Mouse (Mus musculus) intestine, embryonic 15.5 days (tissue): ENCODE measurements at regions not wholly inside any gene's neighbourhood (a gene's known extent, or its start where the extent isn't known, plus 50 kb on each side); places are given as distances from the start of the nearest gene placed in this dataset.
A peak's percentile ranks its signal among the peaks of the same experiment; 100 is the strongest.
"Not testable (repeated sequence)": the region's sequence is repeated elsewhere in the genome, so short reads cannot be mapped to it uniquely, and the experiment has no call there.

Source experiments
- ATAC-seq: fragments of 200-750 bp; cut with Nextera tagmentation; 2 replicates; pipeline ENCODE4 v1.8.0; 2017; ENCODE audit warnings: moderate TSS enrichment, moderate library complexity
- H3K27ac ChIP-seq: fragments of 300-500 bp; sonication (generic); 2 replicates; pipeline ENCODE4 v1.5.1; 2015; ENCODE audit warnings: mild to moderate bottlenecking, inconsistent platforms
- H3K27me3 ChIP-seq: fragments of 300-500 bp; sonication (generic); replicated peaks from 2 replicates; pipeline ENCODE4 v1.6.1; 2015; ENCODE audit warnings: inconsistent platforms
- H3K36me3 ChIP-seq: fragments of 300-500 bp; sonication (generic); 2 replicates; pipeline ENCODE4 v1.6.1; 2015; ENCODE audit warnings: inconsistent platforms
- H3K4me1 ChIP-seq: fragments of 300-500 bp; sonication (generic); replicated peaks from 2 replicates; pipeline ENCODE4 v1.6.1; 2015; ENCODE audit warnings: inconsistent platforms
- H3K4me2 ChIP-seq: fragments of 300-500 bp; sonication (generic); replicated peaks from 2 replicates; pipeline ENCODE4 v1.6.1; 2015; ENCODE audit warnings: mild to moderate bottlenecking, inconsistent platforms
- H3K4me3 ChIP-seq: fragments of 300-500 bp; sonication (generic); replicated peaks from 2 replicates; pipeline ENCODE4 v1.5.1; 2015; ENCODE audit warnings: inconsistent platforms
- H3K9ac ChIP-seq: fragments of 300-500 bp; sonication (generic); 2 replicates; pipeline ENCODE4 v1.6.1; 2015; ENCODE audit warnings: inconsistent platforms
- H3K9me3 ChIP-seq: fragments of 300-500 bp; sonication (generic); 2 replicates; pipeline ENCODE4 v1.6.1; 2016; ENCODE audit warnings: inconsistent platforms
- WGBS: fragments of 180-500 bp; shearing (Covaris S2); methylation state at CpG from one replicate; pipeline ENCODE4 v1.1.7; 2015; 5-methylcytosine and 5-hydroxymethylcytosine counted together

DNA sequence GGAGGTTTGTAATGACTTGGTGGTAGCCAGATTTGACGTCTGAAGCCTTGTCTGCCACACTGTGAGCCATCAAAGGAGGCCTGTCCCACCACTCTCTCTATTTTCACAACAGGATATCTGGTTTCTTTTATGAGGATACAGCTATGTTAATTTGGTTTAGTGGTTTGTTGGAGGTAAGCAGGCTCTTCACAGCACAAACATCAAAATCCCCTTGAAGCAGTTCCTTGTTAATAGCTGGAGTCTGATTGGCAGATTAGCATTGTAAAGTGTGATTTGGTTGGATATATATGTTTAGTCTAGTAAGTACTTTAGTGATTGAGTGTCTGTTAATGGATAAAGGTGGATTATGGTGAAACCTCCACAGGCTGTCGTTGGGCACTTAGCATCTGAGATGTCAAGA, 225.6 kb upstream of the Hand2 start:
- Histone ChIP-seq H3K36me3 (no peaks in the 10 kb centered on the region), H3K9me3 (no peaks in the 10 kb centered on the region), H3K4me1 (no peaks in the 10 kb centered on the region), H3K27me3 (no peaks in the 10 kb centered on the region), H3K4me2 (no peak overlapping the region), H3K27ac (no peak overlapping the region), H3K4me3 (no peak overlapping the region), H3K9ac (no peak overlapping the region)
- ATAC-seq = no peak
- WGBS = 49% methylated on average over 2 of the region's 2 CpGs

DNA sequence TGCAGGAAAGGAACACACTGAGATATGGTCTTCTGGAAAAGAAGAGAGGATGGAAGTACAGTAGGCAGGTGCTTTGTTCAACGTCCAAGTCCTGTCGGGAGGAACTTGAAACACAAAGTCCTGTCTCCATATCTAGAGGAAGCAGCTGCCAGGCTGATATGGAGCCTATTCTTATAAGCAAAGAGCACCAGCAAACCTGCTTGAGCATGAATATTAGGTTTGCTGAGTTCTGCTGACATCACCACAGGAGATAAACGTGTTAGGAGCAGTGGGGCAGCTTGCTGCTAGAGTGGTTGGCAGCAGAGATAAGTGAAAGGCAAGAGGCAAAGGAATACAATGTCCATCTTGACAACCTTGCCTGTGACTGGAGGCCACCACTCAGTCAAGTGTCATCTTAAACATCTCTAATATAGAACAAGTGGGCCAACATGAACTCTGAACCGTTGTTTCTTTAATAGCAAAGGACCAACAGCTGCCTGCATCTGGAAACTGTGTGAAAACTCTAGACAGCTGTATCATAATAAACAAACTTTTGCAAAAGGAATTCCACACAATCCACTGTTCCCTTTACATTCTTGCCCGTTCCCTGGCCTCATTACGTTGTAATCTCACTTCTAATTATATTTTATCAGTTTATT, 209.9 kb upstream of the Hand2 start:
- not testable (repeated sequence) for H3K36me3 ChIP-seq, H3K9ac ChIP-seq, H3K4me3 ChIP-seq, H3K27me3 ChIP-seq, H3K4me2 ChIP-seq, H3K9me3 ChIP-seq, H3K4me1 ChIP-seq, H3K27ac ChIP-seq
- WGBS = 43% methylated on average over 2 of the region's 6 CpGs
- 0 out of 2 replicates have a peak, but pooled peaks have one; percentile 34 for ATAC-seq

GRCm38 (mm10) chr8:57111403-57111771, 209.4 kb upstream of the Hand2 start:
- Histone ChIP-seq H3K9ac (no peak overlapping the region), H3K27me3 (no peaks in the 10 kb centered on the region), H3K9me3 (no peaks in the 10 kb centered on the region), H3K4me2 (no peak overlapping the region), H3K4me1 (no peaks in the 10 kb centered on the region), H3K4me3 (no peak overlapping the region), H3K27ac (no peak overlapping the region), H3K36me3 (no peaks in the 10 kb centered on the region)
- ATAC-seq = no peak
- WGBS = 32% methylated on average over 2 of the region's 2 CpGs

DNA sequence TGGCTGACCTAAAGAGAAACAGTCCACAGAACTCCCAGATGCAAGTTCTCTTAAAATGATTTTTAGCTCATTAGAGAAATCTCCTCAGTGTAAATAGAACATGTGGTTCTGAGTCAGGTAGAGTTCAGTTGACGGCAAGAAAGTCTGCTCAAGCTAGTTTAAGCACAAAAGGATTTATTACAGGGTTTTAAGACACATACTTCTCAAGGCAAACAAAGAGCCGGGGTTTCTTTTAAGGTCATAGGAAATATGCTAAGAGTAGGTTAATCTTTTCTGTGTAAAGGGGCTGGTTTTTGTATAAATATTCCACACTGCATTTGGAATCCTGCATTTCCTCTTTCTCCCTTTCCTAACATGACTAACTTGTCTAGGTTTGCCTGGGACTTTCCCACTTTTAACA, 206.9 kb upstream of the Hand2 start:
- 18% methylated on average over 2 of the region's 2 CpGs for WGBS
- Histone ChIP-seq H3K27ac (no peak overlapping the region), H3K4me1 (no peaks in the 10 kb centered on the region), H3K4me2 (no peak overlapping the region), H3K4me3 (no peak overlapping the region), H3K9me3 (no peaks in the 10 kb centered on the region), H3K27me3 (no peaks in the 10 kb centered on the region), H3K9ac (no peak overlapping the region), H3K36me3 (no peaks in the 10 kb centered on the region)
- ATAC-seq = no peak

- no peak overlapping the region for H3K4me2 ChIP-seq
- H3K4me3 ChIP-seq = no peak overlapping the region
- no peak for ATAC-seq
- no peak overlapping the region for H3K9ac ChIP-seq
- no peak overlapping the region for H3K27ac ChIP-seq
- no peaks in the 10 kb centered on the region for H3K9me3 ChIP-seq
- 96% methylated on average over 2 of the region's 2 CpGs for WGBS
- H3K27me3 ChIP-seq = no peaks in the 10 kb centered on the region
- H3K4me1 ChIP-seq = no peaks in the 10 kb centered on the region
- no peaks in the 10 kb centered on the region for H3K36me3 ChIP-seq
These were observed 205.5 kb upstream of the Hand2 start for GRCm38 (mm10) chr8:57115303-57115702.

DNA sequence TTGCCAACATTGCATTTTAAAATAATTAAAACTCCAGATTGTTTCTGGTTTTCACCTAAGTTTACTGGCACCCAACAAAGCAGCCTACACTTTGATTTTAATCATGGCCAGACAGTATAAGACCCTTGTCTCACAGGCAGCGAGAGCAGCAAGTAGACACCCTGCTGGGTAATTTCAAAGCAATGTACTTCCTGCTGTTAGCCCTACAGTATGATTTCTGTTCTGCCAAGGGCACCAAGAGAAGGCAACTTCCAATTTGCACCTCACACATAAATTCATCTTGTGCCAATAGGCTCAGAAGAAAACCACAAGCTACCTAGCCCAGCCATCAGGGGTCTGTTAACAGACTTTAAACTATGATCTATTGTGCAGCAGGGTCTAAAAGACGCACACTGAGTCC, 186.7 kb upstream of the Hand2 start:
- no peak for ATAC-seq
- H3K9ac ChIP-seq = no peak overlapping the region
- H3K4me3 ChIP-seq = no peak overlapping the region
- H3K27ac ChIP-seq = no peak overlapping the region
- no peaks in the 10 kb centered on the region for H3K4me1 ChIP-seq
- 58% methylated on average over 2 of the region's 2 CpGs for WGBS
- no peaks in the 10 kb centered on the region for H3K36me3 ChIP-seq
- H3K27me3 ChIP-seq = no peaks in the 10 kb centered on the region
- H3K9me3 ChIP-seq = no peaks in the 10 kb centered on the region
- no peak overlapping the region for H3K4me2 ChIP-seq

- Histone ChIP-seq H3K9ac (no peak overlapping the region), H3K27ac (no peak overlapping the region), H3K9me3 (no peaks in the 10 kb centered on the region), H3K4me3 (no peak overlapping the region), H3K4me2 (no peak overlapping the region), H3K4me1 (no peaks in the 10 kb centered on the region), H3K36me3 (no peaks in the 10 kb centered on the region), H3K27me3 (no peaks in the 10 kb centered on the region)
- WGBS = 87% methylated on average over 5 of the region's 5 CpGs
- no peak for ATAC-seq
These were observed 186.1 kb upstream of the Hand2 start for GRCm38 (mm10) chr8:57134726-57135125.

GRCm38 (mm10) chr8:57148036-57148435, 172.7 kb upstream of the Hand2 start:
- no peaks in the 10 kb centered on the region for H3K36me3 ChIP-seq
- H3K9me3 ChIP-seq = no peaks in the 10 kb centered on the region
- ATAC-seq = no peak
- H3K4me2 ChIP-seq = no peak overlapping the region
- 47% methylated on average over 5 of the region's 5 CpGs for WGBS
- no peaks in the 10 kb centered on the region for H3K27me3 ChIP-seq
- H3K27ac ChIP-seq = no peak overlapping the region
- no peak overlapping the region for H3K4me3 ChIP-seq
- H3K9ac ChIP-seq = no peak overlapping the region
- H3K4me1 ChIP-seq = no peaks in the 10 kb centered on the region

- no peak overlapping the region for H3K4me2 ChIP-seq
- no peaks in the 10 kb centered on the region for H3K4me1 ChIP-seq
- H3K36me3 ChIP-seq = no peaks in the 10 kb centered on the region
- no peak overlapping the region for H3K9ac ChIP-seq
- H3K9me3 ChIP-seq = no peaks in the 10 kb centered on the region
- no peaks in the 10 kb centered on the region for H3K27me3 ChIP-seq
- no peak overlapping the region for H3K4me3 ChIP-seq
- WGBS = 64% methylated on average over 2 of the region's 2 CpGs
- no peak overlapping the region for H3K27ac ChIP-seq
- no peak for ATAC-seq
These were observed 129.6 kb upstream of the Hand2 start for GRCm38 (mm10) chr8:57191153-57191552.

GRCm38 (mm10) chr8:57200280-57200679, 120.5 kb upstream of the Hand2 start:
- Histone ChIP-seq H3K4me3 (no peak overlapping the region), H3K27me3 (no peaks in the 10 kb centered on the region), H3K4me1 (no peaks in the 10 kb centered on the region), H3K36me3 (no peaks in the 10 kb centered on the region), H3K9me3 (no peaks in the 10 kb centered on the region), H3K9ac (no peak overlapping the region), H3K27ac (no peak overlapping the region), H3K4me2 (no peak overlapping the region)
- 82% methylated on average over 8 of the region's 8 CpGs for WGBS
- ATAC-seq = no peak

DNA sequence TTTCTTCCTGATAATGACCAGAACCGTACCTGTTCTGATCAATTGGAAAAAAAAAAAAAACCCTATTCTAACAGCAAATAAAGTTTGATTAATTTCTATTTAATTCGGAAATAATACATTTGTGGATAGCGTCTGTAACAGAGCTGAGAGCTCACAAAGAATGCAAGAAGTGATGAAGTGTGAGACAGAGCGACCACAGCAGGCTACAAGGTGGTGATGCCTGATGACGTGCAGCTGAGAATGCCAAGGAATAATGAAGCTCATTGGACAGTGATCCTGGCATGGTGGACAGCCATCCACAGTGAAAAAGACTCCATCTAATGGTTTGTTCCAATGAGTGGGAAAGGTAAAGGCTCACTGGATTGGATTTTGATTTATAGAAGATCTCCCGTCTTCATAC, 111.2 kb upstream of the Hand2 start:
- no peak overlapping the region for H3K4me3 ChIP-seq
- no peaks in the 10 kb centered on the region for H3K36me3 ChIP-seq
- no peak overlapping the region for H3K9ac ChIP-seq
- no peak for ATAC-seq
- no peaks in the 10 kb centered on the region for H3K4me1 ChIP-seq
- H3K27ac ChIP-seq = no peak overlapping the region
- WGBS = 83% methylated on average over 6 of the region's 6 CpGs
- H3K4me2 ChIP-seq = no peak overlapping the region
- no peaks in the 10 kb centered on the region for H3K27me3 ChIP-seq
- H3K9me3 ChIP-seq = no peaks in the 10 kb centered on the region

DNA sequence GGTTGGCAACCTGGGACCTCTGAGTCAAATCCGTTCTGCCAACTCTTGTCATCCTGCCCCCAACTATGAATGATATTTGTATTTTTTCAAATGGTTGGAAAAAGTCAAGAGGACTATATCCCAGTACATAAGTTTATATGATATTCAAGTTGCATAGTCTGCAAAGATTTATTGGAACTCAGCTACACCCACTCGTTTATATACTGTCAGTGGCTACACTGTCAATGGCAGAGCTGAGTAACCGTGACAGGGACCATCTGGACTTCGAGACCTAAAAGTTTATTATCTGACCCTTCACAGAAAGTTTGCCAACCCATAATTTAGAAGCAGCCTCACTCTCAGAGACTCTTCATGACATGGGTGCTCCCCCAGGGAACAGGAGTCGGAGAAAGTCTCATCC, 107.7 kb upstream of the Hand2 start:
- Histone ChIP-seq H3K4me2 (no peak overlapping the region), H3K9me3 (no peaks in the 10 kb centered on the region), H3K27me3 (no peaks in the 10 kb centered on the region), H3K4me1 (no peaks in the 10 kb centered on the region), H3K9ac (no peak overlapping the region), H3K36me3 (no peaks in the 10 kb centered on the region), H3K4me3 (no peak overlapping the region), H3K27ac (no peak overlapping the region)
- ATAC-seq = no peak
- WGBS = 56% methylated on average over 5 of the region's 5 CpGs

DNA sequence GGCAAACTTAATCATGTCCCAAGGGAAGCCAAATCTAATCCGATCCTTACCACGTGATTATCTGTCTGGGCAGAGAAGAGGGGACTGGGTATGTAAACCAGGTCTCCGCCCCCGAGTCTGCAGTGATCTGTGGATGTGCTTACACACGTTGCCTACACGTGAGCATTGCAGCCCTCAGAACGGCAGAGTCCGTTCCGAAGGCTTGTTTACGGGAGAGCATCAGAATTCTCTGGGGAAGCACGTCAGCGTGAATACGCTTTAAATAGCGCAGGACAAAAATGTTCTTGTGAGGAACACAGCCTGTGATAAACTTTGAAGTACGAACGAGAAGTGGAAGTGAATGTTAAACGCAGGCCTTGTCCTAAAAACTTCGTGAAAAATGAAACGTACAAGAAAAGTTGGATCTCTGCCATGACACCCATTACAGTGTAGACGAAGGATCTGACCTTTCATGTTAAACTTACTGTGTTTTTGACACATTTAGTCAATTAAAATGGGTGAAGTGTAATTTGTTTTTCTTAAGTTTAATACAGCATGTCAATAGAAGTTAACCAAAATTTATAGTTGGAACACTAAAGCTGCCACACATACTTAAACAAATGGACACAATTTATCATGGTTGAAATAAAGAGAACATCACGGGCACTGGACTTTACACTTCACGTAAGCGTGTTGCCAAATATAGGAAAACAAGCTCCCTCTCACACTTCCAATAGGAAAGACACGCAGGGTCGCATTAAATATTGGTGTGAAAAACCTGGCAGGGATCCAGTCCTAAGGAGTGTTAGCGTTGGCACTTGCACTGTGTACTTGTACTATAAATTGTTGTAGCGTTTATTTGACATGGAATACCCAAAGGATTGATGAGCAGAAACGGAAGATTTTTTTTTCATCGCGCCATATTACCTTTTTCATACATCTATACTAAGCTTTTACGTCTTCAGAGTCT, 106.5 kb upstream of the Hand2 start:
- H3K27ac ChIP-seq = no peak overlapping the region
- H3K4me3 ChIP-seq = 0 out of 2 replicates have a peak overlapping the region, but pooled peaks have one; percentile 7
- H3K4me1 ChIP-seq = no peaks in the 10 kb centered on the region
- peak overlapping the region; percentile 45 for H3K4me2 ChIP-seq
- no peaks in the 10 kb centered on the region for H3K9me3 ChIP-seq
- ATAC-seq = peak; percentile 36; the same call in 1 of the 2 replicates
- WGBS = 37% methylated on average over 31 of the region's 31 CpGs
- no peak overlapping the region for H3K9ac ChIP-seq
- H3K36me3 ChIP-seq = no peaks in the 10 kb centered on the region
- H3K27me3 ChIP-seq = no peaks in the 10 kb centered on the region
